Mouse (Mus musculus): ENCODE data around the gene March10. TPM values are rescaled to one million over a fixed set of nuclear protein-coding genes. Genes with fewer than 3 reads are reported as not detected.
A peak's percentile ranks its signal among the peaks of the same experiment; 100 is the strongest.

The March10 gene
- polyA plus RNA-seq, 1 experiment: not detected

- Histone ChIP-seq H3K27ac (ENCODE audit: insufficient read depth, low read depth, low read length) (no peak overlapping the region), H3K4me1 (ENCODE audit: control insufficient read depth, insufficient read depth, low read length) (peaks cover 5% of the 10 kb centered on the region), H3K4me3 (ENCODE audit: insufficient read depth, low read depth, low read length) (no peak overlapping the region)
- WGBS: 87% methylated on average over 5 of the region's 5 CpGs
- no peak for TF ChIP-seq CTCF (IDR thresholded peaks at IDR 0.05; ENCODE audit: insufficient read depth, low read depth, low read length)
- TF ChIP-seq POLR2A (IDR thresholded peaks at IDR 0.05; ENCODE audit: insufficient read depth, low read depth, low read length): no peak
These were observed 34.4 kb upstream of the March10 start for GRCm38 (mm10) chr11:105490971-105491370.

- Histone ChIP-seq H3K27ac (ENCODE audit: insufficient read depth, low read depth, low read length) (no peak overlapping the region), H3K4me3 (ENCODE audit: insufficient read depth, low read depth, low read length) (no peak overlapping the region), H3K4me1 (ENCODE audit: control insufficient read depth, insufficient read depth, low read length) (no peaks in the 10 kb centered on the region)
- 86% methylated on average over 6 of the region's 6 CpGs for WGBS
- TF ChIP-seq POLR2A (IDR thresholded peaks at IDR 0.05; ENCODE audit: insufficient read depth, low read depth, low read length) (no peak), CTCF (IDR thresholded peaks at IDR 0.05; ENCODE audit: insufficient read depth, low read depth, low read length) (no peak)
These were observed 28.9 kb upstream of the March10 start for GRCm38 (mm10) chr11:105485412-105485811.

- no peak overlapping the region for H3K27ac ChIP-seq (ENCODE audit: insufficient read depth, low read depth, low read length)
- H3K4me3 ChIP-seq (ENCODE audit: insufficient read depth, low read depth, low read length): no peak overlapping the region
- 90% methylated on average over 6 of the region's 6 CpGs for whole genome bisulfite sequencing
- TF ChIP-seq CTCF (IDR thresholded peaks at IDR 0.05; ENCODE audit: insufficient read depth, low read depth, low read length) (no peak), POLR2A (IDR thresholded peaks at IDR 0.05; ENCODE audit: insufficient read depth, low read depth, low read length) (no peak)
- H3K4me1 ChIP-seq (ENCODE audit: control insufficient read depth, insufficient read depth, low read length): no peaks in the 10 kb centered on the region
These were observed 28.5 kb upstream of the March10 start for GRCm38 (mm10) chr11:105484993-105485392.

GRCm38 (mm10) chr11:105482747-105483146 lies 26.2 kb upstream of the March10 start:
- no peak for TF ChIP-seq CTCF (IDR thresholded peaks at IDR 0.05; ENCODE audit: insufficient read depth, low read depth, low read length)
- TF ChIP-seq POLR2A (IDR thresholded peaks at IDR 0.05; ENCODE audit: insufficient read depth, low read depth, low read length): no peak
- WGBS: 64% methylated on average over 2 of the region's 2 CpGs
- no peak overlapping the region for H3K4me3 ChIP-seq (ENCODE audit: insufficient read depth, low read depth, low read length)
- no peak overlapping the region for H3K27ac ChIP-seq (ENCODE audit: insufficient read depth, low read depth, low read length)
- no peaks in the 10 kb centered on the region for H3K4me1 ChIP-seq (ENCODE audit: control insufficient read depth, insufficient read depth, low read length)

GRCm38 (mm10) chr11:105474746-105475145 lies 18.2 kb upstream of the March10 start:
- WGBS: 69% methylated on average over 2 of the region's 2 CpGs
- TF ChIP-seq POLR2A (IDR thresholded peaks at IDR 0.05; ENCODE audit: insufficient read depth, low read depth, low read length) (no peak), CTCF (IDR thresholded peaks at IDR 0.05; ENCODE audit: insufficient read depth, low read depth, low read length) (no peak)
- Histone ChIP-seq H3K27ac (ENCODE audit: insufficient read depth, low read depth, low read length) (no peak overlapping the region), H3K4me3 (ENCODE audit: insufficient read depth, low read depth, low read length) (no peak overlapping the region), H3K4me1 (ENCODE audit: control insufficient read depth, insufficient read depth, low read length) (peaks cover 8% of the 10 kb centered on the region; the same call in 1 of the 2 replicates)

GRCm38 (mm10) chr11:105474352-105474736 lies 17.8 kb upstream of the March10 start:
- TF ChIP-seq POLR2A (IDR thresholded peaks at IDR 0.05; ENCODE audit: insufficient read depth, low read depth, low read length) (no peak), CTCF (IDR thresholded peaks at IDR 0.05; ENCODE audit: insufficient read depth, low read depth, low read length) (no peak)
- WGBS: 55% methylated on average over 6 of the region's 6 CpGs
- peaks cover 12% of the 10 kb centered on the region for H3K4me1 ChIP-seq (ENCODE audit: control insufficient read depth, insufficient read depth, low read length)
- H3K4me3 ChIP-seq (ENCODE audit: insufficient read depth, low read depth, low read length): no peak overlapping the region
- H3K27ac ChIP-seq (ENCODE audit: insufficient read depth, low read depth, low read length): no peak overlapping the region

- Histone ChIP-seq H3K4me3 (ENCODE audit: insufficient read depth, low read depth, low read length) (no peak overlapping the region), H3K4me1 (ENCODE audit: control insufficient read depth, insufficient read depth, low read length) (peaks cover 17% of the 10 kb centered on the region), H3K27ac (ENCODE audit: insufficient read depth, low read depth, low read length) (peak overlapping the region; percentile 42)
- WGBS: 32% methylated on average over 5 of the region's 5 CpGs
- TF ChIP-seq CTCF (IDR thresholded peaks at IDR 0.05; ENCODE audit: insufficient read depth, low read depth, low read length) (no peak), POLR2A (IDR thresholded peaks at IDR 0.05; ENCODE audit: insufficient read depth, low read depth, low read length) (no peak)
These were observed 17.3 kb upstream of the March10 start for GRCm38 (mm10) chr11:105473716-105474351.

GRCm38 (mm10) chr11:105472610-105473009 lies 16.1 kb upstream of the March10 start:
- H3K27ac ChIP-seq (ENCODE audit: insufficient read depth, low read depth, low read length): 0 out of 2 replicates have a peak overlapping the region, but pooled peaks have one; percentile 6
- H3K4me3 ChIP-seq (ENCODE audit: insufficient read depth, low read depth, low read length): no peak overlapping the region
- WGBS: 43% methylated on average over 4 of the region's 4 CpGs
- TF ChIP-seq POLR2A (IDR thresholded peaks at IDR 0.05; ENCODE audit: insufficient read depth, low read depth, low read length): no peak
- no peak for TF ChIP-seq CTCF (IDR thresholded peaks at IDR 0.05; ENCODE audit: insufficient read depth, low read depth, low read length)
- H3K4me1 ChIP-seq (ENCODE audit: control insufficient read depth, insufficient read depth, low read length): peaks cover 17% of the 10 kb centered on the region

- WGBS: 98% methylated on average over 4 of the region's 4 CpGs
- TF ChIP-seq CTCF (IDR thresholded peaks at IDR 0.05; ENCODE audit: insufficient read depth, low read depth, low read length) (no peak), POLR2A (IDR thresholded peaks at IDR 0.05; ENCODE audit: insufficient read depth, low read depth, low read length) (no peak)
These were observed 14.4 kb upstream of the March10 start for GRCm38 (mm10) chr11:105470896-105471295.

More at GRCm38 (mm10) chr11:105470896-105471295, 14.4 kb upstream of the March10 start:
- H3K4me3 ChIP-seq (ENCODE audit: insufficient read depth, low read depth, low read length): no peak overlapping the region
- H3K4me1 ChIP-seq (ENCODE audit: control insufficient read depth, insufficient read depth, low read length): peaks cover 20% of the 10 kb centered on the region
- H3K27ac ChIP-seq (ENCODE audit: insufficient read depth, low read depth, low read length): no peak overlapping the region

Data from olfactory bulb, adult 2 months (tissue).